Mouse (Mus musculus) liver, adult 2 months (tissue): ENCODE measurements at regions not wholly inside any gene's neighbourhood (a gene's known extent, or its start where the extent isn't known, plus 50 kb on each side); places are given as distances from the start of the nearest gene placed in this dataset.

Experiments used
- DNase-seq: peaks from one replicate; pipeline ENCODE4 v3.0.0-alpha.2; 2011; ENCODE audit warnings: low read depth, low spot score; ENCODE audit errors: extremely low read depth
- H3K27ac ChIP-seq: fragments of 200-500 bp; replicated peaks from 2 replicates; pipeline ENCODE4 v1.5.1; 2012; ENCODE audit warnings: low read depth, mild to moderate bottlenecking, control low read depth, inconsistent platforms, low read length; ENCODE audit not compliant: insufficient read depth
- H3K27me3 ChIP-seq: fragments of 200-500 bp; 2 replicates; pipeline ENCODE4 v1.6.1; 2012; ENCODE audit warnings: mild to moderate bottlenecking, moderate library complexity, low read length, inconsistent platforms; ENCODE audit not compliant: control insufficient read depth, insufficient read depth
- H3K36me3 ChIP-seq: fragments of 200-500 bp; 2 replicates; pipeline ENCODE4 v1.6.1; 2012; ENCODE audit warnings: low read length, inconsistent platforms; ENCODE audit not compliant: control insufficient read depth, insufficient read depth
- H3K4me1 ChIP-seq: fragments of 200-500 bp; 2 replicates; pipeline ENCODE4 v1.6.1; 2011; ENCODE audit warnings: low read length; ENCODE audit not compliant: control insufficient read depth, insufficient read depth
- H3K4me3 ChIP-seq: fragments of 200-500 bp; 2 replicates; pipeline ENCODE4 v1.5.1; 2011; ENCODE audit warnings: low read depth, mild to moderate bottlenecking, control low read depth, low read length, moderate library complexity; ENCODE audit not compliant: insufficient read depth
- H3K79me2 ChIP-seq: fragments of 200-500 bp; 2 replicates; pipeline ENCODE4 v1.6.1; 2012; ENCODE audit warnings: inconsistent platforms, mild to moderate bottlenecking, low read length, moderate library complexity; ENCODE audit not compliant: control insufficient read depth, insufficient read depth
- H3K9ac ChIP-seq: fragments of 200-500 bp; 2 replicates; pipeline ENCODE4 v1.6.1; 2012; ENCODE audit warnings: low read depth, mild to moderate bottlenecking, control low read depth, inconsistent platforms, low read length
- CTCF ChIP-seq: fragments of 200-500 bp; IDR thresholded peaks from 2 replicates; pipeline ENCODE4 v1.5.1; 2011; ENCODE audit warnings: low read depth, low read length, control low read depth
- POLR2A ChIP-seq: fragments of 200-500 bp; IDR thresholded peaks from 2 replicates; pipeline ENCODE4 v1.6.1; 2011; ENCODE audit warnings: low read length, control low read depth; ENCODE audit not compliant: insufficient read depth; ENCODE audit errors: extremely low read depth
- WGBS: fragments of 180-500 bp; shearing (Covaris S2); methylation state at CpG from one replicate; pipeline ENCODE4 v1.1.7; 2018; 5-methylcytosine and 5-hydroxymethylcytosine counted together

GRCm38 (mm10) chr10:118978181-118978743 lies 108.3 kb upstream of the Dyrk2 start:
- Histone ChIP-seq H3K4me1 (no peaks in the 10 kb centered on the region), H3K4me3 (no peak overlapping the region), H3K27me3 (no peaks in the 10 kb centered on the region), H3K27ac (no peak overlapping the region), H3K79me2 (no peaks in the 10 kb centered on the region), H3K36me3 (no peaks in the 10 kb centered on the region), H3K9ac (no peak overlapping the region)
- WGBS, result 80% methylated on average over 10 of the region's 10 CpGs
- no peak for TF ChIP-seq CTCF
- no peak for TF ChIP-seq POLR2A
- no peak for DNase-seq

GRCm38 (mm10) chr10:118976447-118976846 lies 106.4 kb upstream of the Dyrk2 start:
- WGBS, result 86% methylated on average over 10 of the region's 10 CpGs
- TF ChIP-seq POLR2A (no peak), CTCF (no peak)
- Histone ChIP-seq H3K4me1 (no peaks in the 10 kb centered on the region), H3K79me2 (no peaks in the 10 kb centered on the region), H3K9ac (no peak overlapping the region), H3K36me3 (no peaks in the 10 kb centered on the region), H3K27me3 (no peaks in the 10 kb centered on the region), H3K27ac (no peak overlapping the region), H3K4me3 (no peak overlapping the region)
- no peak for DNase-seq

GRCm38 (mm10) chr10:118975772-118976171 lies 105.8 kb upstream of the Dyrk2 start:
- no peaks in the 10 kb centered on the region for H3K36me3 ChIP-seq
- H3K4me1 ChIP-seq, result no peaks in the 10 kb centered on the region
- H3K9ac ChIP-seq, result no peak overlapping the region
- TF ChIP-seq CTCF, result no peak
- no peak for TF ChIP-seq POLR2A
- no peak overlapping the region for H3K4me3 ChIP-seq
- H3K27me3 ChIP-seq, result no peaks in the 10 kb centered on the region
- H3K79me2 ChIP-seq, result no peaks in the 10 kb centered on the region
- DNase-seq, result no peak
- WGBS, result 95% methylated on average over 2 of the region's 2 CpGs
- no peak overlapping the region for H3K27ac ChIP-seq

- Histone ChIP-seq H3K9ac (no peak overlapping the region), H3K4me1 (no peaks in the 10 kb centered on the region), H3K27ac (no peak overlapping the region), H3K79me2 (no peaks in the 10 kb centered on the region), H3K27me3 (no peaks in the 10 kb centered on the region), H3K36me3 (no peaks in the 10 kb centered on the region), H3K4me3 (no peak overlapping the region)
- DNase-seq, result no peak
- TF ChIP-seq CTCF, result no peak
- 60% methylated on average over 4 of the region's 4 CpGs for WGBS
Observed at GRCm38 (mm10) chr10:118973324-118973723, 103.3 kb upstream of the Dyrk2 start.

GRCm38 (mm10) chr10:118972626-118973025 lies 102.6 kb upstream of the Dyrk2 start:
- H3K27me3 ChIP-seq, result no peaks in the 10 kb centered on the region
- no peak overlapping the region for H3K27ac ChIP-seq
- no peaks in the 10 kb centered on the region for H3K36me3 ChIP-seq
- H3K4me1 ChIP-seq, result no peaks in the 10 kb centered on the region
- DNase-seq, result no peak
- no peaks in the 10 kb centered on the region for H3K79me2 ChIP-seq
- no peak overlapping the region for H3K4me3 ChIP-seq
- H3K9ac ChIP-seq, result no peak overlapping the region
- 98% methylated on average over 4 of the region's 4 CpGs for whole genome bisulfite sequencing
- TF ChIP-seq POLR2A (no peak), CTCF (no peak)

GRCm38 (mm10) chr10:118970457-118971175 lies 100.6 kb upstream of the Dyrk2 start:
- no peaks in the 10 kb centered on the region for H3K79me2 ChIP-seq
- no peaks in the 10 kb centered on the region for H3K36me3 ChIP-seq
- H3K9ac ChIP-seq, result no peak overlapping the region
- WGBS, result 89% methylated on average over 14 of the region's 14 CpGs
- H3K27ac ChIP-seq, result no peak overlapping the region
- no peak for DNase-seq
- no peak overlapping the region for H3K4me3 ChIP-seq
- no peaks in the 10 kb centered on the region for H3K27me3 ChIP-seq
- H3K4me1 ChIP-seq, result no peaks in the 10 kb centered on the region
- TF ChIP-seq CTCF, result no peak
